Mouse (Mus musculus): ENCODE data around the gene Hist1h1d. TPM values are rescaled to one million over a fixed set of nuclear protein-coding genes. Genes with fewer than 3 reads are reported as not detected.

Hist1h1d gene
- polyA plus RNA-seq, 1 experiment from 2014 or later, result 0.79 TPM

GRCm38 (mm10) chr13:23595185-23595584, 42.1 kb downstream of the Hist1h1d start:
- no peak overlapping the region for H3K27ac ChIP-seq (ENCODE audit: low read length)
- no peaks in the 10 kb centered on the region for H3K27me3 ChIP-seq (ENCODE audit: control insufficient read depth, insufficient read depth, low read depth, low read length)
- no peak overlapping the region for H3K4me2 ChIP-seq (ENCODE audit: low read depth, low read length)
- no peaks in the 10 kb centered on the region for H3K4me1 ChIP-seq (replicated peaks; ENCODE audit: control insufficient read depth, insufficient read depth, low read length)
- H3K4me3 ChIP-seq (ENCODE audit: low read length), result no peak overlapping the region
- WGBS, result 70% methylated on average over 2 of the region's 2 CpGs
- no peak for ATAC-seq (ENCODE audit: low read depth)
- H3K9me3 ChIP-seq (ENCODE audit: control insufficient read depth, low read length), result no peaks in the 10 kb centered on the region
- H3K9ac ChIP-seq (ENCODE audit: low read length), result no peak overlapping the region
- H3K36me3 ChIP-seq (ENCODE audit: control insufficient read depth, insufficient read depth, low read length), result no peaks in the 10 kb centered on the region

GRCm38 (mm10) chr13:23595622-23596372, 42.7 kb downstream of the Hist1h1d start:
- H3K36me3 ChIP-seq (ENCODE audit: control insufficient read depth, insufficient read depth, low read length), result no peaks in the 10 kb centered on the region
- H3K9me3 ChIP-seq (ENCODE audit: control insufficient read depth, low read length), result no peaks in the 10 kb centered on the region
- no peaks in the 10 kb centered on the region for H3K4me1 ChIP-seq (replicated peaks; ENCODE audit: control insufficient read depth, insufficient read depth, low read length)
- H3K27me3 ChIP-seq (ENCODE audit: control insufficient read depth, insufficient read depth, low read depth, low read length), result no peaks in the 10 kb centered on the region
- H3K27ac ChIP-seq (ENCODE audit: low read length), result no peak overlapping the region
- no peak overlapping the region for H3K4me3 ChIP-seq (ENCODE audit: low read length)
- no peak overlapping the region for H3K9ac ChIP-seq (ENCODE audit: low read length)
- 80% methylated on average over 7 of the region's 7 CpGs for WGBS
- no peak for ATAC-seq (ENCODE audit: low read depth)
- H3K4me2 ChIP-seq (ENCODE audit: low read depth, low read length), result no peak overlapping the region

- Histone ChIP-seq H3K27ac (ENCODE audit: low read length) (no peak overlapping the region), H3K27me3 (ENCODE audit: control insufficient read depth, insufficient read depth, low read depth, low read length) (no peaks in the 10 kb centered on the region), H3K9me3 (ENCODE audit: control insufficient read depth, low read length) (no peaks in the 10 kb centered on the region), H3K4me3 (ENCODE audit: low read length) (no peak overlapping the region), H3K4me2 (ENCODE audit: low read depth, low read length) (no peak overlapping the region), H3K9ac (ENCODE audit: low read length) (no peak overlapping the region), H3K36me3 (ENCODE audit: control insufficient read depth, insufficient read depth, low read length) (no peaks in the 10 kb centered on the region), H3K4me1 (replicated peaks; ENCODE audit: control insufficient read depth, insufficient read depth, low read length) (no peaks in the 10 kb centered on the region)
- 3% methylated on average over 9 of the region's 9 CpGs for WGBS
- no peak for ATAC-seq (ENCODE audit: low read depth)
Measured at GRCm38 (mm10) chr13:23597957-23598356, 44.9 kb downstream of the Hist1h1d start.

GRCm38 (mm10) chr13:23603182-23603699, 50.2 kb downstream of the Hist1h1d start:
- no peaks in the 10 kb centered on the region for H3K36me3 ChIP-seq (ENCODE audit: control insufficient read depth, insufficient read depth, low read length)
- 59% methylated on average over 7 of the region's 7 CpGs for WGBS
- no peaks in the 10 kb centered on the region for H3K27me3 ChIP-seq (ENCODE audit: control insufficient read depth, insufficient read depth, low read depth, low read length)
- no peak overlapping the region for H3K9ac ChIP-seq (ENCODE audit: low read length)
- H3K9me3 ChIP-seq (ENCODE audit: control insufficient read depth, low read length), result no peaks in the 10 kb centered on the region
- H3K27ac ChIP-seq (ENCODE audit: low read length), result peak overlapping the region; percentile 72
- H3K4me2 ChIP-seq (ENCODE audit: low read depth, low read length), result no peak overlapping the region
- no peak overlapping the region for H3K4me3 ChIP-seq (ENCODE audit: low read length)
- ATAC-seq (ENCODE audit: low read depth), result no peak
- H3K4me1 ChIP-seq (replicated peaks; ENCODE audit: control insufficient read depth, insufficient read depth, low read length), result no peaks in the 10 kb centered on the region

GRCm38 (mm10) chr13:23604452-23604851, 51.4 kb downstream of the Hist1h1d start:
- WGBS, result 86% methylated on average over 3 of the region's 3 CpGs
- H3K36me3 ChIP-seq (ENCODE audit: control insufficient read depth, insufficient read depth, low read length), result no peaks in the 10 kb centered on the region
- no peaks in the 10 kb centered on the region for H3K27me3 ChIP-seq (ENCODE audit: control insufficient read depth, insufficient read depth, low read depth, low read length)
- H3K27ac ChIP-seq (ENCODE audit: low read length), result no peak overlapping the region
- no peak overlapping the region for H3K4me2 ChIP-seq (ENCODE audit: low read depth, low read length)
- ATAC-seq (ENCODE audit: low read depth), result no peak
- no peak overlapping the region for H3K4me3 ChIP-seq (ENCODE audit: low read length)
- no peaks in the 10 kb centered on the region for H3K4me1 ChIP-seq (replicated peaks; ENCODE audit: control insufficient read depth, insufficient read depth, low read length)
- no peak overlapping the region for H3K9ac ChIP-seq (ENCODE audit: low read length)
- H3K9me3 ChIP-seq (ENCODE audit: control insufficient read depth, low read length), result no peaks in the 10 kb centered on the region

GRCm38 (mm10) chr13:23605052-23605451, 52.0 kb downstream of the Hist1h1d start:
- H3K9ac ChIP-seq (ENCODE audit: low read length), result no peak overlapping the region
- no peaks in the 10 kb centered on the region for H3K9me3 ChIP-seq (ENCODE audit: control insufficient read depth, low read length)
- H3K4me1 ChIP-seq (replicated peaks; ENCODE audit: control insufficient read depth, insufficient read depth, low read length), result no peaks in the 10 kb centered on the region
- no peaks in the 10 kb centered on the region for H3K27me3 ChIP-seq (ENCODE audit: control insufficient read depth, insufficient read depth, low read depth, low read length)
- H3K27ac ChIP-seq (ENCODE audit: low read length), result no peak overlapping the region
- no peak overlapping the region for H3K4me3 ChIP-seq (ENCODE audit: low read length)
- H3K4me2 ChIP-seq (ENCODE audit: low read depth, low read length), result no peak overlapping the region
- H3K36me3 ChIP-seq (ENCODE audit: control insufficient read depth, insufficient read depth, low read length), result no peaks in the 10 kb centered on the region
- no peak for ATAC-seq (ENCODE audit: low read depth)
- 83% methylated on average over 3 of the region's 3 CpGs for WGBS

- ATAC-seq (ENCODE audit: low read depth), result no peak
- Histone ChIP-seq H3K4me3 (ENCODE audit: low read length) (no peak overlapping the region), H3K27ac (ENCODE audit: low read length) (no peak overlapping the region), H3K36me3 (ENCODE audit: control insufficient read depth, insufficient read depth, low read length) (no peaks in the 10 kb centered on the region), H3K9ac (ENCODE audit: low read length) (no peak overlapping the region), H3K27me3 (ENCODE audit: control insufficient read depth, insufficient read depth, low read depth, low read length) (no peaks in the 10 kb centered on the region), H3K4me1 (replicated peaks; ENCODE audit: control insufficient read depth, insufficient read depth, low read length) (no peaks in the 10 kb centered on the region), H3K4me2 (ENCODE audit: low read depth, low read length) (no peak overlapping the region), H3K9me3 (ENCODE audit: control insufficient read depth, low read length) (no peaks in the 10 kb centered on the region)
- 73% methylated on average over 4 of the region's 4 CpGs for WGBS
Measured at GRCm38 (mm10) chr13:23609209-23609608, 56.1 kb downstream of the Hist1h1d start.

GRCm38 (mm10) chr13:23609844-23610243, 56.8 kb downstream of the Hist1h1d start:
- Histone ChIP-seq H3K27ac (ENCODE audit: low read length) (no peak overlapping the region), H3K9ac (ENCODE audit: low read length) (no peak overlapping the region), H3K36me3 (ENCODE audit: control insufficient read depth, insufficient read depth, low read length) (no peaks in the 10 kb centered on the region), H3K4me3 (ENCODE audit: low read length) (no peak overlapping the region), H3K27me3 (ENCODE audit: control insufficient read depth, insufficient read depth, low read depth, low read length) (no peaks in the 10 kb centered on the region), H3K9me3 (ENCODE audit: control insufficient read depth, low read length) (no peaks in the 10 kb centered on the region), H3K4me2 (ENCODE audit: low read depth, low read length) (no peak overlapping the region), H3K4me1 (replicated peaks; ENCODE audit: control insufficient read depth, insufficient read depth, low read length) (no peaks in the 10 kb centered on the region)
- ATAC-seq (ENCODE audit: low read depth), result no peak
